Mouse (Mus musculus) thymus, adult 18-20 months (tissue): ENCODE measurements at regions not wholly inside any gene's neighbourhood (a gene's known extent, or its start where the extent isn't known, plus 50 kb on each side); places are given as distances from the start of the nearest gene placed in this dataset.

Experiments
- DNase-seq, 2 experiments: peaks; one replicate each; pipeline ENCODE4 v3.0.0; 2022; ENCODE audit warnings: mixed read lengths in 2 of 2

DNA sequence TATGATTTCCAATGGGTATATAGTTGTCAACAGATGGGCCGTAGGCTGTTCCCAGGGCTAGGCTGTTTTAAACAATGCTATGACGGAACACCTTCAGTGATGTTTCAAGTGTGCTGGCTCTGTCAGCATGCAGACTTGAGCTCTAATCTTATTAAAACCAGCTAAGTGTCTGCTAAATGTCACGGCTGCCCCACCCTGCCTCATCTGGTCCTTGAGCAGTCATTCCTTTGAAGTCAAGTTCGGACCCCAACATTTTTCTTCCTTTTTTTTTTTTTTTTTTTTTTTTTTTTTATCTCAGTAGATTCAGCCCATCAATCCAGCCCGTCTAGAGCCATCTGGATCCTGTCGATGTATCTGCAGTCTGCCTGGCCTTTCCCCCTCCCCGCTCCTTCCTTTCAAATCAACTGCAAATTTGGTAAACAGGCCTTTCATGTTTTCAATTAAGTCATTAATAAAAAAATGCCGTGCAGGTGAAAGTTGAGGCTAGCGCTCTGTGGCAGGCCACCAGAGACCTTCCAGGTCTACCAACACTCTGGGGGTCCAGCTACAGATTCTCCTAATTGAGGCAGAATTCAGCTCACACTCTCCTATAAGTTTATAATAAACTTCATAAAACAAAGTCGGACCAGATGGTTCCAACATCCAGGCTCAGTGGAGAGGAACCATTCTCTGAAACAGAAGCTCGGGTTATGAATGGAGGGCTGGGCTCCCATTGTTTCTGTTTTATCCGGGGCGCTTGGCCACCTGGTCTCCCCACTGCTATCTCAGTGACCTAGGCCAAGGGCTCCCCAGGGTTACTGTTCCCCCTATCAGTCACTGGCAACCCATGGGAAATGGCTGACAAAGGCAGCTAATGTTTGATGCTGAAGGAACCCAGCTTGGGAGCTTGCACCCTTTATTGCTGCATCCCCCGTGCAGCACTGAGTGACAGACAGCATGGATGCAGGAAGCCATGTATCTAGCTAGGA, 56.3 kb upstream of the Gjb5 start:
- no peak for DNase-seq
